Mouse (Mus musculus): Measurements from ENCODE around the gene Troap. TPM values are rescaled to one million over a fixed set of nuclear protein-coding genes. Genes with fewer than 3 reads are reported as not detected.

The Troap gene
- polyA plus RNA-seq, 1 experiment from 2014 or later = 23.7 TPM

DNA sequence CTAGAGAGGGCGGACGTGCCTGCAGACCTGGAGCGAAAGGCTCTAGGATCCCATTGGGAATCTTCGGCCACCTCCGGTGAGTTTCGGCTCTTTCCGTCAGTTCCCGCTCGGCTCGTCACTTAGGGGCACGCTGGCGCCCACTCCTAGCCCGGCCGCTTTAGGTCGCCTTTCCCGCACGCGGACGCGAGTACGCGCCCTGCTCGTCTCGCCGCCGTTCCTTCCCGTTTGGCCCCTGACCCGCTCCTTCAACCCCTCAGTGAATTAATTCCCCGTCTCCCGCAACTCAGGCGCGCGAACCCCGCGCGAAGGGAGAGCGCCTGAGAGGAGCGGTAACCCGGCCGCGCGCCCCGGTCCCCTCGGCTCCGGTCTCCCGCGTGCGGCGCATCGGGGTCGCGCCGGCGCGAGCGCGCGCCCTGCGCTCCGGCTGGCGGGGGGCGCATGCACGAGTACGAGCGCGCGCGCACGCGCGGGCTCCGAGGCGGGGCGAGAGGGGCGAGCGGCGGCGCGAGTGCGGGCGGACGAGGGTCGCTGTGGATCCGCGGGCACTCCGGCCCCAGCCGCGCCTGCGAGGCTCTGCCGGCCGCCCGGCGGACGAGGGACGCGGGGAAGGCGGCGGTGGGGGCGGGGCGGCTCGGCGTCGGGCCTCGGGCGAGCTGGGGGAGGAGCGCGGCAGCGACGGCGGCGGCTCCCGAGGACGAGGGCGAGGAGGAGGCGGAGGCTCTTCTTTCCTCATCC lies 51.9 kb downstream of the Troap start:
- in situ Hi-C loops (cut with MboI; ENCODE audit: low pct_unique_long_range_greater_than_20kb) = no loop called here
- ChIA-PET CTCF (no interaction called here), POLR2A (no interaction called here)
- H3K27me3 ChIP-seq = no peaks in the 10 kb centered on the region
- no peak for TF ChIP-seq CTCF (IDR thresholded peaks at IDR 0.05)
- DNase-seq (ENCODE audit: low read depth, low spot score) = peak; percentile 30
- ATAC-seq = peak; percentile 73

GRCm38 (mm10) chr15:99126816-99127365 lies 52.5 kb downstream of the Troap start:
- in situ Hi-C loops (cut with MboI; ENCODE audit: low pct_unique_long_range_greater_than_20kb) = no loop called here
- no peaks in the 10 kb centered on the region for H3K27me3 ChIP-seq
- no peak for DNase-seq (ENCODE audit: low read depth, low spot score)
- ChIA-PET POLR2A (no interaction called here), CTCF (no interaction called here)
- ATAC-seq = no peak
- TF ChIP-seq CTCF (IDR thresholded peaks at IDR 0.05) = no peak

DNA sequence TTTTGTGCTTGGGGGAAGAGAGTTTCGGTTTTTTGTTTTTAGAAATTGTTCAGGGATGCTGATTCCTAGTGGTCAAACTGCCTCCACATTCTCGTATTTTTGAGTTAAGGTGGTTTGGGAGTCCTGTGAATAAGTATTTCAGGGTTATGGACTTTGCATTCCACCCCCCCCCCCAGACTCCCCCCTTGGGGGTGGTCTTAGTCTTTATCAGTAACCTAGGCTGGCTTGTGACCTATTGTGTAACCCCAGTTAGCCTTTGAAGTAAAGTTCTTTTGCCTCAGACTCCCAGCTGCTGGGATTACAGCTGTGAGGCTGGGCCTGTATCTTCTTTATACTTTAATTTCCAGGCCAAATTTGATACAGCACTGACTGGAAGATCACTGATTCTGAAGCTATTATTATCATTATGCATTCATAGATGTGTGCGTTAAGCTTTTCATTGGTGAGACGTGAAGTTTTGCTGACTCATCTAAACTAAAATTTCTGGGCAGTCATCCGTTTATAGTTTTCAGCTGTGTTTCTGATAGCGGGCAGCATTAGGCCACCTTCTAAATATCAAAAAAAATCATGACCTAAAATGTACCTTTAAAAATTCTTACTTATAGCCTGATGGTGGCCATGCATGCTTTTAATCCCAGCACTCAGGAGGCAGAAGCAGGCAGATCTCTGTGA lies 53.6 kb downstream of the Troap start:
- in situ Hi-C loops (cut with MboI; ENCODE audit: low pct_unique_long_range_greater_than_20kb) = no loop called here
- no peak for ATAC-seq
- no peak for DNase-seq (ENCODE audit: low read depth, low spot score)
- H3K27me3 ChIP-seq = no peaks in the 10 kb centered on the region
- no peak for TF ChIP-seq CTCF (IDR thresholded peaks at IDR 0.05)
- CTCF ChIA-PET = no interaction called here
- POLR2A ChIA-PET = interaction anchor here (0.6 kb wide), 1 partner anchor 96 kb away, joined by 4 read pairs; no protein-coding TSS in a partner anchor

- POLR2A ChIA-PET = no interaction called here
- no peaks in the 10 kb centered on the region for H3K27me3 ChIP-seq
- DNase-seq (ENCODE audit: low read depth, low spot score) (no peak), ATAC-seq (no peak)
- no peak for TF ChIP-seq CTCF (IDR thresholded peaks at IDR 0.05)
- CTCF ChIA-PET = no interaction called here
- in situ Hi-C loops (cut with MboI; ENCODE audit: low pct_unique_long_range_greater_than_20kb) = no loop called here
Observed at GRCm38 (mm10) chr15:99129441-99129840, 55.1 kb downstream of the Troap start.

DNA sequence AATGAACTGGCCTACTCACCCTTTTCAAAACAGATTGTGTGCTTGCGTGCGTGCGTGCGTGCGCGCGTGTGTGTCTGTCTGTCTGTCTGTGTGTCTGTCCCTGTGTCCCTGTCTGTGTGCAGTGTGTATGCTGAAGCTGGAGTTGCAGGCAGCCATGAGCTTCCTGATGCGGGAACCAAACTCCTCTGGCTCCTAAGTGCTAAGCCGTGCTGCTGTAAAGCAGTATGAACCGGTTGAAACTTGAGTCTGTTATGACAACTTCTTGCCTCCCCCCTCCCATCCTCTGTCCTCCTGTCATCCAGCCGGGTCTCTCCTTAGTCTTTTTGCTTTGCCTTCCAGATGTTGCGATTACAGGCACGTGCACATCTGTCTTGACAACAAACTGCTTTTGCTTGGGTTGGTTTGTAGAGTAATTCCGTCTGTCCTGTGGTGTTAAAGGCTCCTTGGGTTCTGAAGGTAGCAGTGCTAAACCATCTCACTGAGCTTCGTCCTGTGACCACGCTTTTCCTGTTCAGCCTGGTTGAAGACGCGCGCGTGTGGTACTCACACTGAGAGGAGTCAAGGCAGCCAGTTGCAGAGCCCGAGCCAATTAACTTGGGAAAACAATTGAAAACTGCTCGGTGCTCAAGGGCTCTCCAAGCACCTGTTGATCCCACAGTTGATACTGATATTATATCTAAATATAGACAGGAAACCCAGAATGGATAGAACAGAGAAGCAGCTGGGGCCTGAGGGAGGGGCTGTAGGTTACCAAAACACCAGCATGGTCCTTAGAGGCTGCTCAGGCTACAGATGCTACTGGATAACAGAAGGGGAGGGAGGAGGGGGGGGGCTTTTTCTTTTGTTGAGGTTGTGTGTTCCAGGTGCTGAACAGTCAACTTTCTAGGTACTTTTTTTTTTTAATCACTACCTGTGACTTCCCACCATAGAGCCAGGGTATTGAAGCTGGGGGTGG lies 55.9 kb downstream of the Troap start:
- no peaks in the 10 kb centered on the region for H3K27me3 ChIP-seq
- DNase-seq (ENCODE audit: low read depth, low spot score) = no peak
- CTCF ChIA-PET = interaction anchor here (1.1 kb wide), 1 partner anchor 9 kb away, joined by 3 read pairs; no protein-coding TSS in a partner anchor
- POLR2A ChIA-PET = no interaction called here
- in situ Hi-C loops (cut with MboI; ENCODE audit: low pct_unique_long_range_greater_than_20kb) = no loop called here
- TF ChIP-seq CTCF (IDR thresholded peaks at IDR 0.05) = no peak
- no peak for ATAC-seq

Other genes starting within 250 kb of the Troap start
- 89.5 TPM for gene Prkag1, start 243.1 kb upstream of the Troap start, polyA plus RNA-seq (2021)
- 29.6 TPM for gene Kmt2d, start 203.4 kb upstream of the Troap start, polyA plus RNA-seq (2021)
- 17.0 TPM for gene Rhebl1, start 180.0 kb upstream of the Troap start, polyA plus RNA-seq (2021)
- gene Dhh, start 176.0 kb upstream of the Troap start, polyA plus RNA-seq (2021) = not detected
- gene Lmbr1l, start 156.3 kb upstream of the Troap start, polyA plus RNA-seq (2021) = 26.9 TPM
- gene Tuba1b, start 140.0 kb upstream of the Troap start, polyA plus RNA-seq (2021) = 921 TPM
- not detected for gene Gm49450, start 121.0 kb upstream of the Troap start, polyA plus RNA-seq (2021)
- 414 TPM for gene Tuba1a, start 120.9 kb upstream of the Troap start, polyA plus RNA-seq (2021)
- 210 TPM for gene Tuba1c, start 44.7 kb upstream of the Troap start, polyA plus RNA-seq (2021)
- gene Prph, start 19.4 kb upstream of the Troap start, polyA plus RNA-seq (2021) = 0.76 TPM
- gene C1ql4, start 13.2 kb downstream of the Troap start, polyA plus RNA-seq (2021) = 0.24 TPM
- 1.9 TPM for gene Dnajc22, start 18.6 kb downstream of the Troap start, polyA plus RNA-seq (2021)
- gene Spats2, start 51.3 kb downstream of the Troap start, polyA plus RNA-seq (2021) = 43.8 TPM
- gene Kcnh3, start 150.3 kb downstream of the Troap start, polyA plus RNA-seq (2021) = 11.0 TPM
- gene Mcrs1, start 177.4 kb downstream of the Troap start, polyA plus RNA-seq (2021) = 69.7 TPM
- gene Prpf40b, start 220.5 kb downstream of the Troap start, polyA plus RNA-seq (2021) = 101 TPM
- 0.67 TPM for gene Fam186b, start 221.3 kb downstream of the Troap start, polyA plus RNA-seq (2021)

All from Patski (cell line).